Comparison of ENCODE assay signal across 9 mouse cellular contexts in genomic region chr1:165282967-165283345, GRCm38 (mm10). TPM values are rescaled to one million over a fixed set of nuclear protein-coding genes. Genes with fewer than 3 reads are reported as not detected.
DNase-seq lines count a peak whose midpoint lies in the region; ATAC-seq and TF ChIP-seq lines count a peak whose summit lies in the region.
"Had no signal": no experiment of that assay in that cellular context is flagged by ENCODE, and none has a peak within 500 bp of the region (broad histone marks: within the 10 kb centered on the region; RNA-seq: fewer than 3 reads in every experiment).

No protein-coding gene starts in this region.

- TF ChIP-seq CTCF in lung, adult 2 months (IDR thresholded peaks at IDR 0.05; ENCODE audit: insufficient read depth, low read length), result no peak

- H3K36me3 ChIP-seq in lung, embryonic 15.5 days, result no peaks in the 10 kb centered on the region
- H3K36me3 ChIP-seq in limb, embryonic 12.5 days, result 0 out of 2 replicates have a peak, but pooled peaks cover 8% of the 10 kb centered on the region
- no peaks in the 10 kb centered on the region for H3K36me3 ChIP-seq in stomach, embryonic 14.5 days (ENCODE audit: control insufficient read depth, insufficient read depth, low read length)

- peak overlapping the region; percentile 93 for H3K4me2 ChIP-seq in lung, embryonic 15.5 days
- peak overlapping the region; percentile 86 for H3K4me2 ChIP-seq in limb, embryonic 12.5 days
- peak overlapping the region; percentile 84 for H3K4me2 ChIP-seq in stomach, embryonic 14.5 days (replicated peaks; ENCODE audit: low read depth, low read length)

- DNase-seq in cerebellum, postnatal 10 days, result peak; percentile 8
- no peak for DNase-seq in cerebellum, postnatal 25 days
- no peak for DNase-seq in lung, adult 2 months
- no peak for DNase-seq in adrenal gland, adult 18-20 months (ENCODE audit: low spot score in 2 of 2)
- DNase-seq: layer of hippocampus, postnatal 36 days had no signal

- no peaks in the 10 kb centered on the region for H3K9me3 ChIP-seq in lung, embryonic 15.5 days
- no peaks in the 10 kb centered on the region for H3K9me3 ChIP-seq in limb, embryonic 12.5 days
- H3K9me3 ChIP-seq in stomach, embryonic 14.5 days (ENCODE audit: control insufficient read depth, low read depth, low read length), result no peaks in the 10 kb centered on the region

- no peaks in the 10 kb centered on the region for H3K27me3 ChIP-seq in lung, embryonic 15.5 days
- no peaks in the 10 kb centered on the region for H3K27me3 ChIP-seq in limb, embryonic 12.5 days
- no peaks in the 10 kb centered on the region for H3K27me3 ChIP-seq in stomach, embryonic 14.5 days (ENCODE audit: control insufficient read depth, insufficient read depth, low read length)

- H3K4me1 ChIP-seq in lung, embryonic 15.5 days, result peaks cover 26% of the 10 kb centered on the region
- H3K4me1 ChIP-seq in lung, adult 2 months (ENCODE audit: control insufficient read depth, insufficient read depth, low read length), result no peaks in the 10 kb centered on the region
- peaks cover 38% of the 10 kb centered on the region for H3K4me1 ChIP-seq in limb, embryonic 12.5 days (replicated peaks)
- peaks cover 21% of the 10 kb centered on the region for H3K4me1 ChIP-seq in stomach, embryonic 14.5 days (ENCODE audit: control insufficient read depth, insufficient read depth, low read length)

- H3K4me3 ChIP-seq in lung, embryonic 15.5 days, result peak overlapping the region; percentile 78
- no peak overlapping the region for H3K4me3 ChIP-seq in lung, adult 2 months (replicated peaks; ENCODE audit: extremely low read depth, low read depth, low read length)
- peak overlapping the region; percentile 74 for H3K4me3 ChIP-seq in limb, embryonic 12.5 days (replicated peaks)
- peak overlapping the region; percentile 77 for H3K4me3 ChIP-seq in stomach, embryonic 14.5 days (ENCODE audit: low read depth, low read length)

- WGBS in lung, embryonic 15.5 days, result 12% methylated on average over 7 of the region's 7 CpGs
- WGBS in lung, adult 2 months, result 43% methylated on average over 7 of the region's 7 CpGs
- WGBS in limb, embryonic 12.5 days, result 17% methylated on average over 7 of the region's 7 CpGs
- 11% methylated on average over 7 of the region's 7 CpGs for WGBS in stomach, embryonic 14.5 days

- no peak for TF ChIP-seq POLR2A in lung, adult 2 months (IDR thresholded peaks at IDR 0.05; ENCODE audit: borderline replicate concordance, extremely low read depth, low read depth, low read length)

- H3K9ac ChIP-seq in lung, embryonic 15.5 days, result peak overlapping the region; percentile 65; the same call in 1 of the 2 replicates
- H3K9ac ChIP-seq in limb, embryonic 12.5 days (replicated peaks), result 0 out of 2 replicates have a peak overlapping the region, but pooled peaks have one; percentile 87
- no peak overlapping the region for H3K9ac ChIP-seq in stomach, embryonic 14.5 days (replicated peaks; ENCODE audit: low read depth, low read length)

- ATAC-seq in lung, embryonic 15.5 days (ENCODE audit: borderline replicate concordance, extremely low read depth, low FRiP score, low TSS enrichment), result no peak
- no peak for ATAC-seq in limb, embryonic 12.5 days (ENCODE audit: insufficient number of reproducible peaks, insufficient read depth, low FRiP score, low TSS enrichment, low read depth)
- no peak for ATAC-seq in stomach, embryonic 14.5 days (ENCODE audit: insufficient number of reproducible peaks, insufficient read depth, low FRiP score, low read depth)
- ATAC-seq in activated CD4-positive, CD25-positive, alpha-beta regulatory T cell, adult 4 months, result no peak

- no peak overlapping the region for H3K27ac ChIP-seq in lung, embryonic 15.5 days
- H3K27ac ChIP-seq in limb, embryonic 12.5 days, result no peak overlapping the region
- H3K27ac ChIP-seq in stomach, embryonic 14.5 days (ENCODE audit: low read length), result no peak overlapping the region

RNA-seq across cellular contexts. Expression of gene Gpr161, which starts 12.6 kb away (rescaled TPM):
- polyA plus RNA-seq in lung, embryonic 15.5 days (2015; fragmentation: Nextera tagmentation; extraction: Ambion mirVana), result 0.84 and 0.89 TPM in 2 replicates
- 2.8 and 3.0 TPM in 2 replicates for polyA plus RNA-seq in lung, adult 2 months (2012; rRNA removed)
- polyA plus RNA-seq in limb, embryonic 12.5 days (2016; fragmentation: Nextera tagmentation; extraction: Ambion mirVana), result 2.2 and 2.3 TPM in 2 replicates
- 2.5 and 2.6 TPM in 2 replicates for polyA plus RNA-seq in stomach, embryonic 14.5 days (2014; fragmentation: Nextera tagmentation; extraction: Ambion mirVana)
- polyA plus RNA-seq in activated CD4-positive, CD25-positive, alpha-beta regulatory T cell, adult 4 months (2017; shearing (Covaris generic)), result not detected
- total RNA-seq in adrenal gland, adult 18-20 months (2021), result under 1 TPM; 0.51 to 0.73 TPM

RNA-seq across cellular contexts. Expression of gene Tiprl, which starts 46.2 kb away (rescaled TPM):
- polyA plus RNA-seq in lung, embryonic 15.5 days (2015; fragmentation: Nextera tagmentation; extraction: Ambion mirVana), result 102 and 104 TPM in 2 replicates
- 16.3 and 21.2 TPM in 2 replicates for polyA plus RNA-seq in lung, adult 2 months (2012; rRNA removed)
- polyA plus RNA-seq in limb, embryonic 12.5 days (2016; fragmentation: Nextera tagmentation; extraction: Ambion mirVana), result 93.2 and 95.9 TPM in 2 replicates
- polyA plus RNA-seq in stomach, embryonic 14.5 days (2014; fragmentation: Nextera tagmentation; extraction: Ambion mirVana), result 86.7 and 97.6 TPM in 2 replicates
- 100 to 1,000 TPM; 115 to 125 TPM for polyA plus RNA-seq in activated CD4-positive, CD25-positive, alpha-beta regulatory T cell, adult 4 months (2017; shearing (Covaris generic))
- total RNA-seq in adrenal gland, adult 18-20 months (2021), result 10 to 100 TPM; 46.3 to 47.7 TPM

Comparison
In these comparisons a context has a peak if more than half of its experiments do, and no peak if none do; other contexts are left out.
1. DNase-seq: peak in cerebellum, postnatal 10 days (2 of 2); none in cerebellum, postnatal 25 days (0 of 2), lung, adult 2 months (single experiment) and adrenal gland, adult 18-20 months (0 of 2).
2. Peak in every context shown above with its lines, with median percentiles within 50 percentile points of each other: H3K4me2 ChIP-seq.